Mouse (Mus musculus): ENCODE data around the gene Arhgap1. TPM values are rescaled to one million over a fixed set of nuclear protein-coding genes. Genes with fewer than 3 reads are reported as not detected.

The Arhgap1 gene
- polyA plus RNA-seq, 1 experiment from 2014 or later, result 111 TPM

DNA sequence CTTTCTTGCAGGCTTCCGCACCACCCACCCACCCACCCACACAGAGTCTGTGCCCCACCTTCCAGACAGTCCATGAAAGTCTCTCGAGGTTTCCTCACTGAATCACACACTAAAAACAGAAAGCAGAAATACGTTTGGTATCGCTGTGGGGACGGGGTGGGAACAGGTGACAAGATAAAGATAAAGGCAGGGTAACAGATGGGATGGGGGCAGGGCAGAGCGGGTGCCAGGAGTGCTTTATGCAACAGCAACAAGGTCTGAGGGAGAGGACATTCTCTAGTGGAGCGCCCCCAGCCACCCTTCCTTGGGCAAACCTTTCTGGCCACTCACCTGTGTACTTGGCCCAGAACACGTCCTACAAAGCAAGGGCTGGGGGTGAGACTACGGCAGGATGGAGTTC is 14.8 kb upstream of the Arhgap1 start:
- Histone ChIP-seq H3K9ac (ENCODE audit: low read depth, low read length) (no peak overlapping the region), H3K4me2 (ENCODE audit: low read length) (no peak overlapping the region), H3K4me1 (replicated peaks; ENCODE audit: insufficient read depth, low read length) (no peaks in the 10 kb centered on the region), H3K27me3 (ENCODE audit: insufficient read depth, low read length) (no peaks in the 10 kb centered on the region), H3K27ac (no peak overlapping the region), H3K36me3 (ENCODE audit: insufficient read depth, low read length) (no peaks in the 10 kb centered on the region), H3K9me3 (replicated peaks; ENCODE audit: low read length) (no peaks in the 10 kb centered on the region), H3K4me3 (replicated peaks; ENCODE audit: low read depth, low read length) (no peak overlapping the region)
- ATAC-seq (replicated peaks; ENCODE audit: low FRiP score, low read depth) (no peak), DNase-seq (ENCODE audit: low spot score) (no peak)
- WGBS, result 92% methylated on average over 9 of the region's 9 CpGs
- TF ChIP-seq CTCF (IDR thresholded peaks at IDR 0.05; ENCODE audit: low read depth), result no peak

DNA sequence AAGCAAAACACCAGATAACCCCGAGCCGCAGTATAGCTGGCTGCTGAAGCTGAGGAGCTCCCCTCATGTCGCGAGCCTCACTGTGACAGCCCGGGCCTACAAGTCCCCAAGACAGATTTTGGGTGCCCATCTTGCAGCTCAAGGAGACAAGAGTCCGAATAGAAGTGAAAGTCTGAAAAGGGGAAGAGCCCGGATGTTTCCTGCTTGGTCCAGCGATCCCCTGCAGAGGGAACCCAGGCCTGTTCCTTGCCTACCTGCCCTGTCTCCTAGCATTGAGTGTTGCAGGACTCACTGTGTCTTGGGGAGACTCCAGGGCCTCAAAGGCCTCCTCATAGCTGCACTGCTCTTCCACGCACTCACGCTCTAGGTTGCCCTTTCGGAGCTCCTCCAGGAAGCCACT is 14.2 kb upstream of the Arhgap1 start:
- TF ChIP-seq CTCF (IDR thresholded peaks at IDR 0.05; ENCODE audit: low read depth), result no peak
- WGBS, result 90% methylated on average over 11 of the region's 11 CpGs

DNA sequence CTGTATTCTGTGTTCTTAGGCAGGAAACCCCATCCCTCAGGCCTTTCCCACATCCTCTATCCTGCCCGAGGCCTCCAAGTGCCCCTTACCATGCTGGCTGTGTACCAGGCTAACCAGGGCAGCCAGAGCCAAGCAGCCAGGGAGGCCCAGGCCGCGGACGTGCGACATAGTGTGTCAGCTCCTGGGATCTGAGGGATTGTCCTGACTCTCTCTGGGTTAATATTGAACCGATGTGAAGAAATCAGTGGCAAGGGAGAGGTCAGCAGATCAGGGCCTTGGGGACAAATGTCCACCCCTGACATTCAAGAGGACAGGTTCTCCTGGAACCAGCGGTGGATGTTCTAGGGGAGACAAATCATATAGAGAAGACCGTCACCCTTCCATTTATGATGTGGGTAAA is 13.4 kb upstream of the Arhgap1 start, which contains the start of gene F2:
Gene F2 (minus strand): TSS at position 186 of the 400 bp plus-strand sequence.
- H3K4me2 ChIP-seq (ENCODE audit: low read length), result no peak within 1 kb of the TSS
- DNase-seq (ENCODE audit: low spot score) (no peak), ATAC-seq (replicated peaks; ENCODE audit: low FRiP score, low read depth) (no peak)
- H3K27ac ChIP-seq, result no peak within 1 kb of the TSS
- 86% methylated on average over 8 of the region's 8 CpGs for WGBS
- H3K4me3 ChIP-seq (replicated peaks; ENCODE audit: low read depth, low read length), result no peak within 1 kb of the TSS
- no peak within 1 kb of the TSS for H3K9ac ChIP-seq (ENCODE audit: low read depth, low read length)
- no peaks in the 10 kb centered on the region for H3K27me3 ChIP-seq (ENCODE audit: insufficient read depth, low read length)
- no peak for TF ChIP-seq CTCF (IDR thresholded peaks at IDR 0.05; ENCODE audit: low read depth)
- H3K9me3 ChIP-seq (replicated peaks; ENCODE audit: low read length), result no peaks in the 10 kb centered on the region
- no peaks in the 10 kb centered on the region for H3K36me3 ChIP-seq (ENCODE audit: insufficient read depth, low read length)
- H3K4me1 ChIP-seq (replicated peaks; ENCODE audit: insufficient read depth, low read length), result no peaks in the 10 kb centered on the region

More for the DNA sequence above, 14.2 kb upstream of the Arhgap1 start:
- no peaks in the 10 kb centered on the region for H3K9me3 ChIP-seq (replicated peaks; ENCODE audit: low read length)
- no peak overlapping the region for H3K4me2 ChIP-seq (ENCODE audit: low read length)
- no peaks in the 10 kb centered on the region for H3K4me1 ChIP-seq (replicated peaks; ENCODE audit: insufficient read depth, low read length)
- no peak overlapping the region for H3K4me3 ChIP-seq (replicated peaks; ENCODE audit: low read depth, low read length)
- no peaks in the 10 kb centered on the region for H3K36me3 ChIP-seq (ENCODE audit: insufficient read depth, low read length)
- H3K9ac ChIP-seq (ENCODE audit: low read depth, low read length), result no peak overlapping the region
- no peak for DNase-seq (ENCODE audit: low spot score)
- H3K27ac ChIP-seq, result no peak overlapping the region
- H3K27me3 ChIP-seq (ENCODE audit: insufficient read depth, low read length), result no peaks in the 10 kb centered on the region
- no peak for ATAC-seq (replicated peaks; ENCODE audit: low FRiP score, low read depth)

DNA sequence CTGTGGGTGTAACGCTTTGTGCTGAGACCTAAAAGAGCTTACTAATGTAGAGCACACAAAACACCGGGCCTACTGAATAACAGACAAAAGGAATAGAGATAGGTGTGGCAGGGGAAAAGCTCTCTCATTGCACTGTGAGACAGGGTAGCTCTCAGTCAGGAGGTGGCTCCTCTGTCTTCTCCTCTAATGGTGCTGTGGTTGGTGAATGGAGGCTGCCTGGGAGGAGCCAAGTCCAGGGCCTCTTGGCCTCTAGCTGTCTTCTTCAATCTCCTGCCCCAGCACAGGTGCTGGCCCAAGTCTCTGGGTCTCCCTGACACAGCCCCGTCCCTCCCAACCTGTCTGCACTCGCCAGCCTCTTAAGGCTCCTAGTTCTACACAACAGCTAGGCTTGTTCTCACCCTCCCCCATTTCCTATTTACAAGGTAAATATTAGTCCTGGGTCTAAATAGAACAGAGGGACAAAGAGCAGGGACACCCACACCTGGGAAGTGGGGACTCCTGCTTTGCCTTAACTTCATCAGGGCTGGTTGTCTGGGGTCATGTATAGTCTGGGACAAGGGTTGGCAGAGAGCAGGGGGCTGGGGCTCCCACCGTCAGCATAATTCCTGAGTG is 12.8 kb upstream of the Arhgap1 start:
- no peak for TF ChIP-seq CTCF (IDR thresholded peaks at IDR 0.05; ENCODE audit: low read depth)
- ATAC-seq (replicated peaks; ENCODE audit: low FRiP score, low read depth), result no peak

DNA sequence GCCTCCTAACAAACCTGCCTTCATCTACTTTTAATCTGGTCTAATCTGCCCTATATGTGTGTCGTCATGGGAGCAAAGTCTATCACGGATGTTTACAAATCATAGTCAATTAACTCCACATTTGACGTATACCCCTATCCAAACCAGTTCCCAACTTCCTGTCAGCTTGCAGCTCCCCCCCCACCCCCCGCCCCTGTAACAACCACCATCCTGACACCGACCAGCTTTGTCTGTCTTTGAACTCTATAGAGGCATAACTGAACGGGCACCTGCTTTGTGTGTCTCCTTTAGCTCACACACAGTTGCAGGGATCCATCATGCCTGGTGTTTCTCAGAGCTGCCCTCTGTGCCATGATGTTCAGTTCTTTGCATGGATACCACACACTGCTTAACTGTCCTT is 10.7 kb upstream of the Arhgap1 start:
- 75% methylated on average over 6 of the region's 6 CpGs for WGBS
- Histone ChIP-seq H3K27ac (no peak overlapping the region), H3K9me3 (replicated peaks; ENCODE audit: low read length) (no peaks in the 10 kb centered on the region), H3K9ac (ENCODE audit: low read depth, low read length) (no peak overlapping the region), H3K4me3 (replicated peaks; ENCODE audit: low read depth, low read length) (no peak overlapping the region), H3K36me3 (ENCODE audit: insufficient read depth, low read length) (no peaks in the 10 kb centered on the region), H3K27me3 (ENCODE audit: insufficient read depth, low read length) (no peaks in the 10 kb centered on the region), H3K4me2 (ENCODE audit: low read length) (no peak overlapping the region), H3K4me1 (replicated peaks; ENCODE audit: insufficient read depth, low read length) (no peaks in the 10 kb centered on the region)
- TF ChIP-seq CTCF (IDR thresholded peaks at IDR 0.05; ENCODE audit: low read depth), result no peak
- DNase-seq (ENCODE audit: low spot score), result no peak
- ATAC-seq (replicated peaks; ENCODE audit: low FRiP score, low read depth), result no peak

More for the DNA sequence above, 12.8 kb upstream of the Arhgap1 start:
- WGBS, result 77% methylated on average over 5 of the region's 5 CpGs
- no peak for DNase-seq (ENCODE audit: low spot score)
- no peak overlapping the region for H3K4me2 ChIP-seq (ENCODE audit: low read length)
- H3K9ac ChIP-seq (ENCODE audit: low read depth, low read length), result no peak overlapping the region
- no peak overlapping the region for H3K4me3 ChIP-seq (replicated peaks; ENCODE audit: low read depth, low read length)
- no peaks in the 10 kb centered on the region for H3K9me3 ChIP-seq (replicated peaks; ENCODE audit: low read length)
- no peaks in the 10 kb centered on the region for H3K27me3 ChIP-seq (ENCODE audit: insufficient read depth, low read length)
- H3K27ac ChIP-seq, result no peak overlapping the region
- no peaks in the 10 kb centered on the region for H3K36me3 ChIP-seq (ENCODE audit: insufficient read depth, low read length)
- no peaks in the 10 kb centered on the region for H3K4me1 ChIP-seq (replicated peaks; ENCODE audit: insufficient read depth, low read length)

DNA sequence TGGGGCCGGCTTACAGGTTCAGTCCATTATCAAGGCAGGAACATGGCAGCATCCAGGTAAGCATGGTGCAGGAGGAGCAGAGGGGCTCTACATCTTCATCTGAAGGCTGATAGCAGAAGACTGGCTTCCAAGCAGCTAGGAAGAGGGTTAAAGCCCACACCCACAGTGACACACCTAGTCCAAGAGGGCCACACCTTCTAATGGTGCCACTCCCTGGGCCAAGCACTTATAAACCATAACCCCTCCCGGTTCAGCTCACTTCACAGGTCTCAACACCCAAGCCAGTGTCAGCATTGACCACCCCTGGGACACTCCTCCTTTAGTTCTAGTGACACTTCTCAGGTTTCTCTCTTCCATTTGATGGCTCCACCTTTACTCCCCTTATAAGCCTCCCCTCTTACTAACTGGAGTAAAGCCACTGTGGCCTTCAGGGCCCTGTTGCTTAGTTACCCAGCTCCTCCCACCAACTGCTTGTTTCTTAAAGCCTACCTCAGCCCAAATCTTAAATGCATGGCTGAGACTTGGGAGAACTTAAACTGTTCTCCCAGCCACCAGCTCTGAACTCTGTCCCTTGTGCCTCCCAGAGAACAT is 6.7 kb upstream of the Arhgap1 start:
- ATAC-seq (replicated peaks; ENCODE audit: low FRiP score, low read depth) (no peak), DNase-seq (ENCODE audit: low spot score) (no peak)
- peaks cover 38% of the 10 kb centered on the region for H3K36me3 ChIP-seq (ENCODE audit: insufficient read depth, low read length)
- no peak for TF ChIP-seq CTCF (IDR thresholded peaks at IDR 0.05; ENCODE audit: low read depth)
- no peak overlapping the region for H3K4me2 ChIP-seq (ENCODE audit: low read length)
- H3K27ac ChIP-seq, result no peak overlapping the region
- H3K27me3 ChIP-seq (ENCODE audit: insufficient read depth, low read length), result no peaks in the 10 kb centered on the region
- no peaks in the 10 kb centered on the region for H3K9me3 ChIP-seq (replicated peaks; ENCODE audit: low read length)
- WGBS, result 71% methylated on average over 2 of the region's 2 CpGs
- H3K4me1 ChIP-seq (replicated peaks; ENCODE audit: insufficient read depth, low read length), result no peaks in the 10 kb centered on the region
- H3K4me3 ChIP-seq (replicated peaks; ENCODE audit: low read depth, low read length), result no peak overlapping the region
- no peak overlapping the region for H3K9ac ChIP-seq (ENCODE audit: low read depth, low read length)
